Mouse (Mus musculus): ENCODE data around the gene Irx6.

DNA sequence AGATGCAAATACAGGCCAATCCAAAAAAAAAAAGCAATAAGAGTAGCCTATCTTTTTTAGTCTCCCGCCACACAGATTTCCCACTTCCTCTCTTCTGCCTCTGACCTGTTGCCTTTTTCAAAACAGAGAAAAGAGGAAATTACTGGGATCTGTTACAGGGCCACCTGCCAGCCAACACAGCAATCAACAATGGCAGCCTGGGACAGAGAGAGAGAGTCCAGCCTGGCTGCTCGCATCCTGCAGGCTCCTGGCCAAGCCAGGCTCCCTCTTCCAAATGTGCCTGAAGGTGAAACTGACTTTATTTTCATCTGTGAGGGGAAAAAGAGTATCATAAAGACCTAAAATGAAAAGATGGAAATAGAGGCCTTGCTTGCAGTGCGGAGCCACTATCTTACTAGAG lies 29.3 kb downstream of the Irx6 start:
- TF ChIP-seq CTCF (IDR thresholded peaks at IDR 0.05; ENCODE audit: insufficient read depth, low read depth, low read length) (no peak), POLR2A (IDR thresholded peaks at IDR 0.05; ENCODE audit: insufficient read depth, low read depth, low read length) (no peak)

Data from olfactory bulb, adult 2 months (tissue).